Mouse (Mus musculus): ENCODE measurements around the gene Cryba2. TPM values are rescaled to one million over a fixed set of nuclear protein-coding genes. Genes with fewer than 3 reads are reported as not detected.

Cryba2 gene
- polyA plus RNA-seq, 1 experiment from 2014 or later = not detected

GRCm38 (mm10) chr1:74915706-74916105, 22.8 kb upstream of the Cryba2 start:
- Histone ChIP-seq H3K4me3 (ENCODE audit: low read depth, low read length) (no peak overlapping the region), H3K27me3 (ENCODE audit: control insufficient read depth, insufficient read depth, low read length) (no peaks in the 10 kb centered on the region), H3K4me1 (ENCODE audit: control insufficient read depth, insufficient read depth, low read length) (no peaks in the 10 kb centered on the region), H3K36me3 (ENCODE audit: control insufficient read depth, insufficient read depth, low read length) (no peaks in the 10 kb centered on the region), H3K4me2 (ENCODE audit: low read depth) (no peak overlapping the region), H3K9ac (ENCODE audit: low read length) (no peak overlapping the region), H3K9me3 (ENCODE audit: control insufficient read depth, low read length) (no peaks in the 10 kb centered on the region), H3K27ac (ENCODE audit: low read depth, low read length) (no peak overlapping the region)
- 27% methylated on average over 13 of the region's 13 CpGs for WGBS
- DNase-seq (ENCODE audit: low spot score) (no peak), ATAC-seq (ENCODE audit: insufficient read depth, low FRiP score, low TSS enrichment) (no peak)

- Histone ChIP-seq H3K4me2 (ENCODE audit: low read depth) (no peak overlapping the region), H3K9ac (ENCODE audit: low read length) (no peak overlapping the region), H3K27ac (ENCODE audit: low read depth, low read length) (no peak overlapping the region), H3K4me3 (ENCODE audit: low read depth, low read length) (no peak overlapping the region), H3K4me1 (ENCODE audit: control insufficient read depth, insufficient read depth, low read length) (0 out of 2 replicates have a peak, but pooled peaks cover 2% of the 10 kb centered on the region), H3K9me3 (ENCODE audit: control insufficient read depth, low read length) (no peaks in the 10 kb centered on the region), H3K27me3 (ENCODE audit: control insufficient read depth, insufficient read depth, low read length) (peaks cover 55% of the 10 kb centered on the region), H3K36me3 (ENCODE audit: control insufficient read depth, insufficient read depth, low read length) (no peaks in the 10 kb centered on the region)
- WGBS = 16% methylated on average over 6 of the region's 6 CpGs
- DNase-seq (ENCODE audit: low spot score) (no peak), ATAC-seq (ENCODE audit: insufficient read depth, low FRiP score, low TSS enrichment) (no peak)
These were observed 9.2 kb upstream of the Cryba2 start for GRCm38 (mm10) chr1:74902191-74902590.

- H3K36me3 ChIP-seq (ENCODE audit: control insufficient read depth, insufficient read depth, low read length) = no peaks in the 10 kb centered on the region
- no peak for ATAC-seq (ENCODE audit: insufficient read depth, low FRiP score, low TSS enrichment)
These were observed 8.7 kb upstream of the Cryba2 start for GRCm38 (mm10) chr1:74901686-74902085.

GRCm38 (mm10) chr1:74900341-74901285, 7.7 kb upstream of the Cryba2 start:
- under 1% methylated on average over 54 of the region's 66 CpGs for WGBS
- ATAC-seq (ENCODE audit: insufficient read depth, low FRiP score, low TSS enrichment) (peak; percentile 54; the same call in 1 of the 2 replicates), DNase-seq (ENCODE audit: low spot score) (no peak)
- no peaks in the 10 kb centered on the region for H3K9me3 ChIP-seq (ENCODE audit: control insufficient read depth, low read length)
- 0 out of 2 replicates have a peak, but pooled peaks cover 2% of the 10 kb centered on the region for H3K4me1 ChIP-seq (ENCODE audit: control insufficient read depth, insufficient read depth, low read length)
- no peak overlapping the region for H3K27ac ChIP-seq (ENCODE audit: low read depth, low read length)
- no peaks in the 10 kb centered on the region for H3K36me3 ChIP-seq (ENCODE audit: control insufficient read depth, insufficient read depth, low read length)
- H3K4me2 ChIP-seq (ENCODE audit: low read depth) = peak overlapping the region; percentile 45
- peak overlapping the region; percentile 2 for H3K4me3 ChIP-seq (ENCODE audit: low read depth, low read length)
- H3K27me3 ChIP-seq (ENCODE audit: control insufficient read depth, insufficient read depth, low read length) = peaks cover 70% of the 10 kb centered on the region
- H3K9ac ChIP-seq (ENCODE audit: low read length) = no peak overlapping the region

More at GRCm38 (mm10) chr1:74901686-74902085, 8.7 kb upstream of the Cryba2 start:
- peaks cover 60% of the 10 kb centered on the region for H3K27me3 ChIP-seq (ENCODE audit: control insufficient read depth, insufficient read depth, low read length)
- H3K4me2 ChIP-seq (ENCODE audit: low read depth) = no peak overlapping the region
- 0 out of 2 replicates have a peak, but pooled peaks cover 2% of the 10 kb centered on the region for H3K4me1 ChIP-seq (ENCODE audit: control insufficient read depth, insufficient read depth, low read length)
- no peak overlapping the region for H3K4me3 ChIP-seq (ENCODE audit: low read depth, low read length)
- 5% methylated on average over 3 of the region's 3 CpGs for WGBS
- peak; percentile 67 for DNase-seq (ENCODE audit: low spot score)
- H3K9me3 ChIP-seq (ENCODE audit: control insufficient read depth, low read length) = no peaks in the 10 kb centered on the region
- no peak overlapping the region for H3K27ac ChIP-seq (ENCODE audit: low read depth, low read length)
- H3K9ac ChIP-seq (ENCODE audit: low read length) = no peak overlapping the region

GRCm38 (mm10) chr1:74898656-74899431, 5.9 kb upstream of the Cryba2 start:
- Histone ChIP-seq H3K9me3 (ENCODE audit: control insufficient read depth, low read length) (no peaks in the 10 kb centered on the region), H3K9ac (ENCODE audit: low read length) (no peak overlapping the region), H3K27ac (ENCODE audit: low read depth, low read length) (no peak overlapping the region), H3K4me2 (ENCODE audit: low read depth) (no peak overlapping the region), H3K4me1 (ENCODE audit: control insufficient read depth, insufficient read depth, low read length) (0 out of 2 replicates have a peak, but pooled peaks cover 2% of the 10 kb centered on the region), H3K36me3 (ENCODE audit: control insufficient read depth, insufficient read depth, low read length) (no peaks in the 10 kb centered on the region), H3K27me3 (ENCODE audit: control insufficient read depth, insufficient read depth, low read length) (peaks cover 85% of the 10 kb centered on the region), H3K4me3 (ENCODE audit: low read depth, low read length) (no peak overlapping the region)
- 8% methylated on average over 7 of the region's 10 CpGs for WGBS
- ATAC-seq (ENCODE audit: insufficient read depth, low FRiP score, low TSS enrichment) (no peak), DNase-seq (ENCODE audit: low spot score) (no peak)

GRCm38 (mm10) chr1:74897976-74898375, 5.0 kb upstream of the Cryba2 start:
- Histone ChIP-seq H3K27me3 (ENCODE audit: control insufficient read depth, insufficient read depth, low read length) (peaks cover 90% of the 10 kb centered on the region), H3K4me2 (ENCODE audit: low read depth) (no peak overlapping the region), H3K4me3 (ENCODE audit: low read depth, low read length) (no peak overlapping the region), H3K4me1 (ENCODE audit: control insufficient read depth, insufficient read depth, low read length) (peaks cover 5% of the 10 kb centered on the region; the same call in 1 of the 2 replicates), H3K27ac (ENCODE audit: low read depth, low read length) (no peak overlapping the region), H3K9me3 (ENCODE audit: control insufficient read depth, low read length) (no peaks in the 10 kb centered on the region), H3K36me3 (ENCODE audit: control insufficient read depth, insufficient read depth, low read length) (no peaks in the 10 kb centered on the region), H3K9ac (ENCODE audit: low read length) (no peak overlapping the region)
- ATAC-seq (ENCODE audit: insufficient read depth, low FRiP score, low TSS enrichment) = no peak
- no peak for DNase-seq (ENCODE audit: low spot score)
- 3% methylated on average over 7 of the region's 7 CpGs for WGBS

GRCm38 (mm10) chr1:74894966-74895365, 2.0 kb upstream of the Cryba2 start:
- WGBS = 19% methylated on average over 4 of the region's 4 CpGs
- DNase-seq (ENCODE audit: low spot score) = peak; percentile 64
- Histone ChIP-seq H3K27ac (ENCODE audit: low read depth, low read length) (no peak overlapping the region), H3K36me3 (ENCODE audit: control insufficient read depth, insufficient read depth, low read length) (no peaks in the 10 kb centered on the region), H3K9ac (ENCODE audit: low read length) (no peak overlapping the region), H3K27me3 (ENCODE audit: control insufficient read depth, insufficient read depth, low read length) (peaks cover 93% of the 10 kb centered on the region), H3K4me3 (ENCODE audit: low read depth, low read length) (no peak overlapping the region), H3K4me1 (ENCODE audit: control insufficient read depth, insufficient read depth, low read length) (peaks cover 8% of the 10 kb centered on the region), H3K9me3 (ENCODE audit: control insufficient read depth, low read length) (no peaks in the 10 kb centered on the region), H3K4me2 (ENCODE audit: low read depth) (no peak overlapping the region)
- peak; percentile 49; the same call in 1 of the 2 replicates for ATAC-seq (ENCODE audit: insufficient read depth, low FRiP score, low TSS enrichment)

- ATAC-seq (ENCODE audit: insufficient read depth, low FRiP score, low TSS enrichment) (peak; percentile 23; the same call in 1 of the 2 replicates), DNase-seq (ENCODE audit: low spot score) (no peak)
- peaks cover 87% of the 10 kb centered on the region for H3K27me3 ChIP-seq (ENCODE audit: control insufficient read depth, insufficient read depth, low read length)
- peaks cover 6% of the 10 kb centered on the region for H3K4me1 ChIP-seq (ENCODE audit: control insufficient read depth, insufficient read depth, low read length)
- no peak overlapping the region for H3K9ac ChIP-seq (ENCODE audit: low read length)
- no peaks in the 10 kb centered on the region for H3K9me3 ChIP-seq (ENCODE audit: control insufficient read depth, low read length)
- WGBS = 2% methylated on average over 39 of the region's 39 CpGs
- H3K4me3 ChIP-seq (ENCODE audit: low read depth, low read length) = no peak overlapping the region
- peak overlapping the region; percentile 15 for H3K4me2 ChIP-seq (ENCODE audit: low read depth)
- no peak overlapping the region for H3K27ac ChIP-seq (ENCODE audit: low read depth, low read length)
- no peaks in the 10 kb centered on the region for H3K36me3 ChIP-seq (ENCODE audit: control insufficient read depth, insufficient read depth, low read length)
These were observed 401 bp downstream of the Cryba2 start for GRCm38 (mm10) chr1:74892351-74893133.
